Mouse (Mus musculus) monocyte, adult 2 months (primary cell): ENCODE results near the gene Car3.
"Not testable (repeated sequence)": the region's sequence is repeated elsewhere in the genome, so short reads cannot be mapped to it uniquely, and the experiment has no call there.

Experiments used
- DNase-seq, 2 experiments: peaks; one replicate each; pipeline ENCODE4 v3.0.0; 2022; ENCODE audit warnings: low spot score in 2 of 2, low read depth in 1 of 2

Car3 gene

GRCm38 (mm10) chr3:14863022-14863711 lies at the start of gene Car3:
Car3 (plus strand) TSS chr3:14863512.
- no peak for DNase-seq

GRCm38 (mm10) chr3:14815396-14815795 lies 47.9 kb upstream of the Car3 start:
- DNase-seq = not testable (repeated sequence)

- DNase-seq = no peak
Observed at GRCm38 (mm10) chr3:14819844-14820504, 43.3 kb upstream of the Car3 start.

- no peak for DNase-seq
Observed at GRCm38 (mm10) chr3:14828896-14829295, 34.4 kb upstream of the Car3 start.

GRCm38 (mm10) chr3:14831219-14831835 lies 32.0 kb upstream of the Car3 start:
- no peak for DNase-seq

GRCm38 (mm10) chr3:14832766-14833165 lies 30.5 kb upstream of the Car3 start:
- no peak for DNase-seq

GRCm38 (mm10) chr3:14838936-14839335 lies 24.4 kb upstream of the Car3 start:
- no peak for DNase-seq

GRCm38 (mm10) chr3:14839466-14840118 lies 23.7 kb upstream of the Car3 start:
- DNase-seq = no peak

- no peak for DNase-seq
Observed at GRCm38 (mm10) chr3:14848587-14849254, 14.6 kb upstream of the Car3 start.

GRCm38 (mm10) chr3:14853966-14854365 lies 9.3 kb upstream of the Car3 start:
- no peak for DNase-seq

- DNase-seq = no peak
Observed at GRCm38 (mm10) chr3:14854446-14854845, 8.9 kb upstream of the Car3 start.

- no peak for DNase-seq
Observed at GRCm38 (mm10) chr3:14857874-14858273, 5.4 kb upstream of the Car3 start.

GRCm38 (mm10) chr3:14860291-14860690 lies 3.0 kb upstream of the Car3 start:
- DNase-seq = no peak

GRCm38 (mm10) chr3:14861165-14861564 lies 2.1 kb upstream of the Car3 start:
- DNase-seq = no peak

GRCm38 (mm10) chr3:14861787-14862186 lies 1.5 kb upstream of the Car3 start:
- no peak for DNase-seq

GRCm38 (mm10) chr3:14862654-14863021 lies 674 bp upstream of the Car3 start:
- DNase-seq = no peak

- DNase-seq = no peak
Observed at GRCm38 (mm10) chr3:14863922-14864321, 610 bp downstream of the Car3 start.

GRCm38 (mm10) chr3:14865941-14866340 lies 2.6 kb downstream of the Car3 start:
- DNase-seq = no peak

- peak; percentile 36 to 73 for DNase-seq
Observed at GRCm38 (mm10) chr3:14869779-14870178, 6.5 kb downstream of the Car3 start.

- DNase-seq = no peak
Observed at GRCm38 (mm10) chr3:14870528-14870927, 7.2 kb downstream of the Car3 start.

GRCm38 (mm10) chr3:14871386-14871785 lies 8.1 kb downstream of the Car3 start:
- DNase-seq = no peak
